Mouse (Mus musculus) forebrain, postnatal 0 days (tissue): ENCODE results near the gene Pld6. TPM values are rescaled to one million over a fixed set of nuclear protein-coding genes. Genes with fewer than 3 reads are reported as not detected.
A peak's percentile ranks its signal among the peaks of the same experiment; 100 is the strongest.

Source experiments
- ATAC-seq: fragments of 200-750 bp; cut with Nextera tagmentation; 2 replicates; pipeline ENCODE4 v1.8.0; 2017; ENCODE audit warnings: mild to moderate bottlenecking, moderate library complexity
- DNase-seq: peaks from one replicate; pipeline ENCODE4 v3.0.0-alpha.2; 2015
- H3K27ac ChIP-seq: fragments of 300-500 bp; sonication (generic); 2 replicates; pipeline ENCODE4 v1.5.1; 2014; ENCODE audit warnings: low read depth, mild to moderate bottlenecking, antibody characterized with exemption, low read length, moderate library complexity, mixed read lengths
- H3K27me3 ChIP-seq: fragments of 300-500 bp; sonication (generic); 2 replicates; pipeline ENCODE4 v1.6.1; 2014; ENCODE audit warnings: mild to moderate bottlenecking, low read length, mixed read lengths; ENCODE audit not compliant: insufficient read depth
- H3K36me3 ChIP-seq: fragments of 300-500 bp; sonication (generic); 2 replicates; pipeline ENCODE4 v1.6.1; 2014; ENCODE audit warnings: mild to moderate bottlenecking, moderate library complexity; ENCODE audit not compliant: insufficient read depth
- H3K4me1 ChIP-seq: fragments of 300-500 bp; sonication (generic); 2 replicates; pipeline ENCODE4 v1.6.1; 2014; ENCODE audit warnings: antibody characterized with exemption; ENCODE audit not compliant: insufficient read depth
- H3K4me2 ChIP-seq: fragments of 300-500 bp; sonication (generic); 2 replicates; pipeline ENCODE4 v1.6.1; 2014; ENCODE audit warnings: low read depth, mild to moderate bottlenecking, moderate library complexity
- H3K4me3 ChIP-seq: fragments of 300-500 bp; sonication (generic); 2 replicates; pipeline ENCODE4 v1.5.1; 2014; ENCODE audit warnings: low read depth, low read length, mixed read lengths
- H3K9ac ChIP-seq: fragments of 300-500 bp; sonication (generic); 2 replicates; pipeline ENCODE4 v1.6.1; 2014; ENCODE audit warnings: mild to moderate bottlenecking
- H3K9me3 ChIP-seq: fragments of 300-500 bp; sonication (generic); 2 replicates; pipeline ENCODE4 v1.6.1; 2016; ENCODE audit warnings: low read length
- CTCF ChIP-seq: sonication (generic); IDR thresholded peaks from 2 replicates; pipeline ENCODE4 v1.5.1; 2016; ENCODE audit warnings: antibody characterized with exemption, control low read depth, low read depth
- whole genome bisulfite sequencing: fragments of 180-500 bp; shearing (Covaris S2); extraction: QIAGEN DNeasy Blood & Tissue Kit; methylation state at CpG from one replicate; pipeline ENCODE4 v1.1.7; 2014; 5-methylcytosine and 5-hydroxymethylcytosine counted together
- polyA plus RNA-seq: library from polyadenylated mRNA; unstranded; fragments of >200 nt; fragmentation: Nextera tagmentation; extraction: Ambion mirVana; gene quantifications from 2 replicates; pipeline ENCODE4 v1.2.1, GENCODE M21; 2015
- total RNA-seq: library from RNA; depleted of rRNA; stranded (reverse); fragments of >200 nt; gene quantifications from 2 replicates; pipeline ENCODE4 v1.2.3, GENCODE M21; 2014

The Pld6 gene
- total and polyA plus RNA-seq, 2 experiments from 2014 or later = 6.0 to 12.1 TPM

GRCm38 (mm10) chr11:59749050-59749449 is 38.4 kb downstream of the Pld6 start:
- H3K4me1 ChIP-seq = no peaks in the 10 kb centered on the region
- no peak overlapping the region for H3K4me3 ChIP-seq
- H3K4me2 ChIP-seq = no peak overlapping the region
- H3K27ac ChIP-seq = no peak overlapping the region
- ATAC-seq (no peak), DNase-seq (no peak)
- WGBS = 92% methylated on average over 3 of the region's 3 CpGs
- H3K9ac ChIP-seq = no peak overlapping the region
- peaks cover 58% of the 10 kb centered on the region for H3K36me3 ChIP-seq
- H3K9me3 ChIP-seq = no peaks in the 10 kb centered on the region
- no peaks in the 10 kb centered on the region for H3K27me3 ChIP-seq
- TF ChIP-seq CTCF = no peak

- no peak overlapping the region for H3K9ac ChIP-seq
- DNase-seq = peak; percentile 68
- H3K4me2 ChIP-seq = no peak overlapping the region
- H3K36me3 ChIP-seq = peaks cover 58% of the 10 kb centered on the region
- no peaks in the 10 kb centered on the region for H3K9me3 ChIP-seq
- TF ChIP-seq CTCF = peak; percentile 83
- no peak overlapping the region for H3K27ac ChIP-seq
- ATAC-seq = peak; percentile 70
- no peak overlapping the region for H3K4me3 ChIP-seq
- 67% methylated on average over 2 of the region's 2 CpGs for WGBS
- no peaks in the 10 kb centered on the region for H3K4me1 ChIP-seq
- H3K27me3 ChIP-seq = no peaks in the 10 kb centered on the region
These were observed 40.8 kb downstream of the Pld6 start for GRCm38 (mm10) chr11:59746614-59747013.

DNA sequence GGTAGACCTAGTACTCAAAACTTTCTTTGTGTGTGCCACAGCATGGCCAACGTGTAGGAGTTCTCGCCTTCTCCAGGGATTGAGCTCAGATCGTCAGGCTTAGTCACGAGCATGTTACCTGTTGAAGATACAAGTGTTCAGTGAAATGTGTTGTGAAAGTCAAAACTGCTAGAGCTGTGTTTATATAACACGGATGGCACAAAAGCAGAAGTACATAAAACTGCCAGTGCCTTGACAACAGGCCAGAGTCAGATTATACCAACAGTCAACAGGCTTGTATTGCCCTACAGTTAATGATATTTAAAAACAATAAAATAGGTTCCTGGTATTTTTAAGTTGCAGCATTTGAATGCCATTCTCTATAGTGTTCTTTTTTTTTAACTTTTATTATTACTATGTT is 41.6 kb downstream of the Pld6 start:
- Histone ChIP-seq H3K4me2 (no peak overlapping the region), H3K4me1 (no peaks in the 10 kb centered on the region), H3K27ac (no peak overlapping the region), H3K9me3 (no peaks in the 10 kb centered on the region), H3K4me3 (no peak overlapping the region), H3K27me3 (no peaks in the 10 kb centered on the region), H3K36me3 (peaks cover 64% of the 10 kb centered on the region), H3K9ac (no peak overlapping the region)
- no peak for TF ChIP-seq CTCF
- ATAC-seq (no peak), DNase-seq (no peak)
- 88% methylated on average over 5 of the region's 5 CpGs for WGBS

DNA sequence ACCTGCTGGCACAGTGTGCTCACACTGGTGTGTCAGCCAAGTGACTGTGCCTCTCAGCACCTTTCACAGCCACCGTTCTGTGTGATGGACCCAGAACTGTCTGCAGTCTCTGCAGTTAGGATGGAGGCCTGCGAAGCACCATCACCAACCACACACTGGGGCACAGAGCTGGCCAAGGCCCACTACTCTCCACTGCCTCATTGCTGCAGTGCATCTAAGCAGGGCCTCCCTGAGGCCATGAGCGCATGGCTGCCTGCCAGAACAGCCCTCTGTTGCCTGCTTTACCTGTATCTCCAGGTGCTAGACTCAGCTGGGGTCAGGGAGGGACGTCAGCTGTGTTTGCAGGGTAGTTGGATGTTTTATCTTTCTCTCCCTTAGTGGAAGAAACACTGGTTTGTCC is 43.1 kb downstream of the Pld6 start:
- H3K4me1 ChIP-seq = no peaks in the 10 kb centered on the region
- H3K27ac ChIP-seq = no peak overlapping the region
- no peak overlapping the region for H3K4me3 ChIP-seq
- DNase-seq (no peak), ATAC-seq (no peak)
- H3K4me2 ChIP-seq = no peak overlapping the region
- no peak overlapping the region for H3K9ac ChIP-seq
- no peak for TF ChIP-seq CTCF
- H3K36me3 ChIP-seq = peaks cover 65% of the 10 kb centered on the region
- whole genome bisulfite sequencing = 94% methylated on average over 4 of the region's 4 CpGs
- no peaks in the 10 kb centered on the region for H3K9me3 ChIP-seq
- no peaks in the 10 kb centered on the region for H3K27me3 ChIP-seq

DNA sequence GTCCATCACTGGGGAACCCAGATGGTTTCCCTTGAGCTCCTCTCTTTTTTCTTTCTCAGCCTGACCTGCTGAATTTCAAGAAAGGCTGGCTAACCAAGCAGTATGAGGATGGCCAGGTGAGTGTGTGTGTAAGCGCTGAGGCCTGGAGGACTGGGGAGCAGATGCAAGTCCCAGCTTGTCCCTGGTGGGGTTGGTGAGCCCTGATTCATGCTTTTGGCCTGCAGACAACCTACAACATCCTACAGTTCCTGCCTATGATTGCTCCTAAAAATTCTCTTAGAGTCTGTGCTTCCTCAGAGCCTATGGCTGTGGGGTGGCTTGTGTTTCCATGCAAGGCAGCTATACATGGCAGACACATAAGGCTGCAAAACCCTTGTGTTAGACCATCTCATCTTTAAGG is 43.7 kb downstream of the Pld6 start:
- no peak overlapping the region for H3K4me2 ChIP-seq
- TF ChIP-seq CTCF = no peak
- no peaks in the 10 kb centered on the region for H3K4me1 ChIP-seq
- no peak overlapping the region for H3K27ac ChIP-seq
- ATAC-seq (no peak), DNase-seq (no peak)
- H3K27me3 ChIP-seq = no peaks in the 10 kb centered on the region
- H3K9me3 ChIP-seq = no peaks in the 10 kb centered on the region
- H3K4me3 ChIP-seq = no peak overlapping the region
- H3K9ac ChIP-seq = no peak overlapping the region
- WGBS = 97% methylated on average over 1 of the region's 1 CpGs
- H3K36me3 ChIP-seq = peaks cover 65% of the 10 kb centered on the region

- Histone ChIP-seq H3K4me3 (no peak overlapping the region), H3K4me2 (no peak overlapping the region), H3K9me3 (no peaks in the 10 kb centered on the region), H3K27me3 (no peaks in the 10 kb centered on the region), H3K4me1 (no peaks in the 10 kb centered on the region), H3K9ac (no peak overlapping the region), H3K27ac (no peak overlapping the region), H3K36me3 (peaks cover 64% of the 10 kb centered on the region)
- ATAC-seq (no peak), DNase-seq (no peak)
- 97% methylated on average over 2 of the region's 2 CpGs for WGBS
- TF ChIP-seq CTCF = no peak
These were observed 44.1 kb downstream of the Pld6 start for GRCm38 (mm10) chr11:59743307-59743706.

- no peak for DNase-seq
- Histone ChIP-seq H3K36me3 (peaks cover 78% of the 10 kb centered on the region), H3K4me2 (no peak overlapping the region), H3K9me3 (no peaks in the 10 kb centered on the region), H3K4me1 (no peaks in the 10 kb centered on the region), H3K27ac (no peak overlapping the region), H3K4me3 (no peak overlapping the region), H3K9ac (no peak overlapping the region), H3K27me3 (no peaks in the 10 kb centered on the region)
- no peak for TF ChIP-seq CTCF
- ATAC-seq = no peak
- 96% methylated on average over 5 of the region's 5 CpGs for WGBS
These were observed 45.5 kb downstream of the Pld6 start for GRCm38 (mm10) chr11:59741915-59742314.

- DNase-seq (no peak), ATAC-seq (no peak)
- Histone ChIP-seq H3K27me3 (no peaks in the 10 kb centered on the region), H3K9ac (no peak overlapping the region), H3K9me3 (no peaks in the 10 kb centered on the region), H3K36me3 (peaks cover 87% of the 10 kb centered on the region), H3K4me1 (no peaks in the 10 kb centered on the region), H3K27ac (no peak overlapping the region), H3K4me2 (no peak overlapping the region), H3K4me3 (no peak overlapping the region)
- 94% methylated on average over 2 of the region's 2 CpGs for WGBS
- no peak for TF ChIP-seq CTCF
These were observed 47.4 kb downstream of the Pld6 start for GRCm38 (mm10) chr11:59739996-59740395.
